Mouse (Mus musculus) frontal cortex, postnatal 14 days (tissue): ENCODE measurements around the gene Srpr.

Source experiments
- DNase-seq, 2 experiments: peaks; one replicate each; pipeline ENCODE4 v3.0.0; 2022; ENCODE audit warnings: low spot score in 2 of 2

Gene Srpr

GRCm38 (mm10) chr9:35199772-35200471 is at the start of gene Srpr, which contains the start of gene Tirap:
TSS of gene Srpr (plus strand) at chr9:35200175.
TSS of gene Tirap (minus strand) at chr9:35200291.
- peak; percentile 61 to 76 for DNase-seq

GRCm38 (mm10) chr9:35152923-35153322 is 47.1 kb upstream of the Srpr start:
- no peak for DNase-seq

GRCm38 (mm10) chr9:35156002-35156710 is 43.8 kb upstream of the Srpr start:
- DNase-seq, result no peak

GRCm38 (mm10) chr9:35156862-35157261 is 43.1 kb upstream of the Srpr start:
- DNase-seq, result no peak

GRCm38 (mm10) chr9:35158477-35158876 is 41.5 kb upstream of the Srpr start:
- no peak for DNase-seq

GRCm38 (mm10) chr9:35160662-35161061 is 39.3 kb upstream of the Srpr start:
- no peak for DNase-seq

GRCm38 (mm10) chr9:35161721-35162120 is 38.3 kb upstream of the Srpr start:
- no peak for DNase-seq

GRCm38 (mm10) chr9:35163011-35163690 is 36.8 kb upstream of the Srpr start:
- no peak for DNase-seq

- DNase-seq, result no peak
Measured at GRCm38 (mm10) chr9:35164142-35164874, 35.7 kb upstream of the Srpr start.

- no peak for DNase-seq
Measured at GRCm38 (mm10) chr9:35166144-35166797, 33.7 kb upstream of the Srpr start.

GRCm38 (mm10) chr9:35166798-35167635 is 33.0 kb upstream of the Srpr start:
- DNase-seq, result no peak

GRCm38 (mm10) chr9:35170071-35170470 is 29.9 kb upstream of the Srpr start:
- no peak for DNase-seq

- DNase-seq, result no peak
Measured at GRCm38 (mm10) chr9:35173331-35173730, 26.6 kb upstream of the Srpr start.

- peak; percentile 92 to 94 for DNase-seq
Measured at GRCm38 (mm10) chr9:35175251-35176123, 24.5 kb upstream of the Srpr start, which contains the start of gene Dcps. TSS of gene Dcps (minus strand) at chr9:35176061.

GRCm38 (mm10) chr9:35176124-35176659 is 23.8 kb upstream of the Srpr start:
- DNase-seq, result no peak

- DNase-seq, result no peak
Measured at GRCm38 (mm10) chr9:35182832-35183231, 17.1 kb upstream of the Srpr start.

GRCm38 (mm10) chr9:35183359-35183758 is 16.6 kb upstream of the Srpr start:
- DNase-seq, result no peak

GRCm38 (mm10) chr9:35186430-35186829 is 13.5 kb upstream of the Srpr start:
- DNase-seq, result no peak

GRCm38 (mm10) chr9:35187351-35187903 is 12.5 kb upstream of the Srpr start:
- no peak for DNase-seq
